Mouse (Mus musculus) B cell, adult 2 months (primary cell): ENCODE measurements around the gene Kremen1.

Experiments used
- DNase-seq, 2 experiments: peaks; one replicate each; pipeline ENCODE4 v3.0.0; 2022

Kremen1 gene

DNA sequence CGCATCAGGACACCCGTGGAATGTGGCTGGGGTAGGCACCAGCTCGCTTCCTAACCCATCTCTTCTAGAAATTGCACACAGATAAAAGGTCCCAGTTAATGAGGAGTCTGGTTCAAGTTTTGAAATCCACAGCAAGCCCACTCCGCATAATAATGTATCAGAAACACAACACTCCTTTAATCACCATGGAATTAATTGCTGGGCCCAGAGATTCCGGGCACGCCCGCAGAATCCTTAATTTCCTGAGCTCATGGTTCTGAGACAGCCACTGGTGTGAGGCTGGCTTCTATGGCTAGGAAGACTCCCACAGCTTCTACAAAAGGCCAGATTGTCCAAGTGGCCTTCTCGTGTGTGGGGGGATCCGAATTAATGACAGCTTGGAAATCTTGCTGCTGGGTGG is 94.0 kb downstream of the Kremen1 start:
- no peak for DNase-seq

GRCm38 (mm10) chr11:5165471-5165916 is 95.9 kb downstream of the Kremen1 start:
- DNase-seq: no peak

DNA sequence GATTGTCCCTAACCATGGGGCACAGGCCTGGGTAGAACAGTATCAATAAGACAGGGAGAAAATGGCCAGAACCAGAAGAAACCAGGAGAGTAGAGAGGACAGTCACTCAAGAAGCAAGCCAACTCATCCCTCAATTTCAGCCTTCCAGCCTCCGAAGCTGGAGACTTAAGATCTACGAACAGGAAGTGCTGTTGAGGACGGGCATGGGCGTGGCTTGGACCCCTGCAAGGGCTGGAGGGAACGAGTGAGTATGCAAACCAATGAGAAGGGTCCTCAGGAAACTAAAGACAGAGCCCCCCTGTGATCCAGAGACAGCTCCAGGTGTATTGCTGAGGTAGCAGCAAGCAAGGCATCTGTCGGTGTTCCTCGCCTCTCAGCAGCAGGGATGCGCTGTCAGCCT is 97.0 kb downstream of the Kremen1 start:
- DNase-seq: no peak

DNA sequence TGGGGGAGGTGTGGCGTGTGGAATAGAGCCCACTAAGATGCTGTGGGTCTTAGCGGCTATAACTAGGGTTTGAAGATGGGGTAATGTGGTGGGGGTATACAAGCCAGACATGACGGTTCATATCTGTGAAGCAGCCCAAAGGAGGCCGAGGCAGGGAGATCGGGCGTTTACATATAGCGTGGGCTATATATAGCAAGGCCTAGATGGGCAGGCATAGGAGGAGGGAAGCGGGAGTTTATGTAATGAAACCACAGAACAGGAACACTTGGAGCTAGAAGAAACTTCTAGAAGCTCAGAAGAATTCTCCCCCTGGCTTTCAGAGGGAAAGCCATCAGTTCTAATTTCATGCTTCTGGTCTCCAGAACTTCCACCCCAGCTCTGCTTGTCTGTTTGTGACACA is 97.9 kb downstream of the Kremen1 start:
- DNase-seq: no peak

- DNase-seq: peak; percentile 79 to 81
Observed at GRCm38 (mm10) chr11:5160722-5161485, 100.5 kb downstream of the Kremen1 start.

GRCm38 (mm10) chr11:5158056-5158455 is 103.3 kb downstream of the Kremen1 start:
- DNase-seq: peak; percentile 29 to 36

DNA sequence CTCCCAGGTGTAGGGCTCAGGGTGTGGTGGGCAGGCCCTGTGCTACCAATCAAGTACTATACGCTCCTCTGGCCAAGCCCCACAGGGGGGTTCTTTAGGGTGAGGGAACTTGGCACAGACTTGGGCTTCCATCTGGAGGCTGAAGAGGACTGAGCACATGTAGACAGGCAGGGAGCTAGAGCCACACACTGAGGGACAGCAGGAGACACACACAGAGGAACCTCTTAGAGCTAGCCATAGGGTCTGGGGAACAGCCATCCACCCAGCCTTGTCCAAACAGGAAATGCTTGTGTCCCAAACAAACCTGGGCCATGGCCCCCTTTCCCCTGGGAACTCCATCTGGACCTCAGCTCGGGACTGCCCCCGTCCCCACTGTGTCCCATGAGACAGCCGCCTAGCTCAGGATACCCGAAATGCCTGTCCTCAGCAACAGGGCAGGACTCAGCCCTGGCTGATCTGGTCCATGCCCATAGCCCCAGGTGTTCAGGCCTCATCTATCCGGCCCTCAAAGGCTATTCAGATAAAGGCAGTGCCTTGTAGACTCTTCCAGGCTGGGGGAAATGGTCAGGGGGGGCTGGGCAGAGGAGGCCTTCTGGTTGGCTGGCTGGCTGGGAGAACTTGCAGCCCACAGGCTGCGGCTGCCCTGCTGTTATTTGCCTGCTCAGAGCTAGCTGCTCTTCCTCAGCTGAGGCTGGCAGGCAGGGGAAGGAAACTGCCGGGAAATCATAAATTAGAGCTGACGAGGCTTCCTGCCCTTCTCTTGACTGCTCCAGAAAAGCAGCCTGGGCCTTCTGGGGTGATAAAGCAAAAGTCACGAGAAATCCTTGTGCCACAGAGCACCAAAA is 106.2 kb downstream of the Kremen1 start:
- DNase-seq: no peak

DNA sequence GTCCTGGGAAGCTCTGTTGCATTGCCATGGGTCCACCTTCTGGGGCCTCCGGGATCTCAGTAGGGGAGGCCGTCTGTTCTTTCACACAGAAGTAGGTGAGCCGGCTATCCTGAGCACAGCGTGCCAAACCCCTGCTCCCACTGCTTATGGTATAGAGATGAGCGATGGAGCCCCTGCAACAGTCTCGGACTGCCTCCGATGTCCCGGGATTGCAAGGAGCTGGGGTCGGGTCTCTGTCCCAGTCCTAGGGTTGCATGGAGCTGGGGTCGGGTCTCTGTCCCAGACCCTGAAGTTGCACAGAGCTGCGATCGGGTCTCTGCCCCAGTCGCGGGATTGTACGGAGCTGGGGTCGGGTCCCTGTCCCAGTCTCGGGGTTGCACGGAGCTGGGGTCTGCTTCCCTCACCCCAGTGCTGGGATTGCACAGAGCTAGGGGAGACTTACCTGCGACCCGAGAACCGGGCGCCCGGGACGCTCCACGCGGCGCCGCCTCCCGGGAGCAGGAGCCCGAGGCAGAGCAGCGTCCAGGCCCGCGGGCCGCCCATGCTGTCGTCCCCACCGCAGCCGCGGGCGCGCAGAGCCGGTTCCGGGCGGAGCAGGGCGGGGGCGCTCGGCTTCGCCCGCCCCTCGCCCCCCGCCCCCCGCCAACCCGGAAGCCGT is 109.5 kb downstream of the Kremen1 start, which contains the start of gene Emid1:
Gene Emid1, minus strand, starts transcription at position 578 of the 658 bp plus-strand sequence.
- peak; percentile 40 to 46 for DNase-seq

GRCm38 (mm10) chr11:5151247-5151630 is 110.1 kb downstream of the Kremen1 start:
- DNase-seq: no peak

DNA sequence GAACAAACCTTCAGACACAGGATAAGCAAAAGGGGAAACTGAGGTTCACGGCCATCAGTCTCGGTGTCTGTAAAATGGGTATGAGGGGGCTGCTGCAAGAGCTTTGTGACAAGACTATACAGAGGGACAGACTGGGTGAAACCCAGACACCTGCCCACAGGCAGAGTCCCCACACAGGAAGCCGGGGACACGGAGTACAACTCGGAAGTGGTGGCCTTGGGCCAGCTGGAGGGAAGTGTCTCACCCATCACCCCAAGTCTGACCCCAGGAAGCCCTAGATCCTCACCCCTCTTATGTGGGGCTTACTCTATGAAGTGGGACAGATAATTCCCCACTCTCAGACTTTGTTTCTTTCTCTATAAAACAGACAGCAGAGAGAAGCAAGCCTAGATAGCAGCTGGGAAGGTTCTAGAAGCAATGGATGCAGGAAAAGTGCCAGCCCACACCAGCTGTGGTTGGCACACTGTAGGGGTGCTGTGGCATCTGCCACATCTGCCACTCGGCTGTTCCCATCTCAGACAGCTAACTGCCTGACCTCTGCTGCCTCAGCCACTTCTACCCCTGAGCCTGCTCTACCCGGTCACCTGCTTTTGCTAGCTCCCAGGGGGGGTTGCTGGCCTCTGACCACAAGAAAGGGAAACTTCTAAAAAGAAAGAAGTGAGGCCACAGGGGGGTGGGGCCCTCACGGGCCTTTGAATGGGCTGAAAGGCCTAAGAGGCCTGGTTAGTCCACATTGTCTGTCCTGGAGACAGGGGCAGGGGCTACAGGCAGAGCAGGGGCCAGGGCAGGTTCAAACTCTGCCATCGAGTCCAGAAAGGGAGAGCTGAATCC is 110.7 kb downstream of the Kremen1 start:
- peak; percentile 62 to 66 for DNase-seq

- DNase-seq: peak in 1 of 2 experiments; percentile 22
Observed at GRCm38 (mm10) chr11:5149955-5150354, 111.4 kb downstream of the Kremen1 start.

DNA sequence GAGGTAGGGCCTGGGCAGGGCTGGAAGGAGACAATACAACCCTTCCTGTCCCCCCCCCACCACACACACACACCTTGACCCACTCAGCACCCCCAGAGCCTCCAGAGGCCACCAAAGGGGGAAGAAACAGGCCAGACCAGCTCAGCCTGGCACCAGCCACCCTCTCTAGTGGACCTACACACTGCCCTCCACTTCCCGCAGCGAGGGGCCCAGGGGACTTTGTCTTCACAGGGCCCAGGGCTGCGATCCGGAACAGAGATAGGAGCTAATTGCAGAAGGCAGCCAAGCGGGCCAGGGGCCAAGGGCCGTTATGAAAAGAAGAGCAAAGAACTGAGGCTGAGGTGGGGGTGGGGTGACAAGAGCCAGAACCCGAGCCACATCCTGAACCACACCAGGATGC is 112.1 kb downstream of the Kremen1 start:
- peak; percentile 33 to 37 for DNase-seq

DNA sequence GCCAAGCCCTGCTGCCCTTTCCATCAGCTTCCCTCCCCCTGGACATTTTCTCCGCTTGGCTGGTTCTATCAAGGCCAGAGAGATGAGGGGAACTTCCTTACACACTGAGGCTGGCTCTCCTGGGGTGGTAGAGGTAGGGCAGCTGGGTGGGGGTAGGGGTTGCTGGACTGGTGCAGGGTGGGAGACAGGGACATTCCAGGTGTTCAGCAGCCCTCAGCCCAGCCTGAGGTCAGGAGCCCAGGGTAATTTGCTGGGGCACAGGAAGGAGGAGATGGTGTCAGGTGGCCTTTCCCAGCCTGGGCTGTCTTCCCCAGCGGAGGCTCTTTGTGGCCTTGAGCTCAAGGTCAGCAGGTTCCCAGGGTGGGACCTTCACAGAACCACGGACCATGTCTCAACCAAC is 115.8 kb downstream of the Kremen1 start:
- DNase-seq: no peak

DNA sequence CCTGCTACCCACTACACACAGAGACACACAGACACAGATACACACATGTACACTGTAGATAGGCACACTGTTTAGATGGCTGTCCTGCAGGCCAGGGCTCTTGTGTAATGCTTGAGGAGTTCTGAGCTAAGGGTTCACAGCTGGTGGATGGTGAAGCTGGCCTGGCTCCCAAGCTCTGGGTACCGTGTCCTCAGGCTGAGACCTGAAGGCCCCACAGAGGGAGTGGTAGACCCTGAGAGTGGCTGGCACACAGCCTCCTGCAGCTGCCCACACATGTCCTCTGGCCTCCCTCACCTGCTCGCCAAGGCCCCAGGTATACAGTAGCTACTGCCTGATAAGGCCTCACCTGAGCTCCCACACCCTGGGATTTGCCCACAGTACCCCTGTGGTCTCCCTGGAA is 119.4 kb downstream of the Kremen1 start:
- DNase-seq: no peak
